Mouse (Mus musculus) heart, adult 11 months (tissue): ENCODE measurements around the gene Gm44790.
"Not testable (repeated sequence)": the region's sequence is repeated elsewhere in the genome, so short reads cannot be mapped to it uniquely, and the experiment has no call there.

ENCODE experiments used
- DNase-seq: peaks from one replicate; pipeline ENCODE4 v3.0.0; 2022

The Gm44790 gene

GRCm38 (mm10) chr6:86426358-86426757, at the start of gene Gm44790:
Gm44790 (plus strand) TSS chr6:86426658.
- DNase-seq = no peak

DNA sequence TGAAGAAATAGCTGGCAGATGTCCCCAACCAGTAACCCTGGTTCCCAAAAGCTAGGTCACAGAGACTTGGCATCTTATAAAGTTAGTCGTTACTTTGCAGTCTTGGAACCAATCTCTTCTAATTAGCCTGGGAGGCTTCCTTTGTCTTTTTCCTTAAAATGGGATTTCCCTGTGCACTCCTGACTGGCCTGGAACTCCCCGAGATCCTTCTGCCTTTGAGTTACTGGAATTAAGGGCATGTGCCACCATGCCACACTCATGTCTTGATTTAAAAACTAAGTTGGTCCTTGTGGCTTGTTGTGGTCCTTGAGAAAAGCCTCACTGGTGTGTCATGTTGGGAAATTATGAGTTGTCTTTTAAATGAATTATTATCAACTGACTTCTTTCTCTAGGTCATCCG, 48.1 kb upstream of the Gm44790 start:
- no peak for DNase-seq

- DNase-seq = not testable (repeated sequence)
Observed at GRCm38 (mm10) chr6:86380112-86380511, 46.3 kb upstream of the Gm44790 start.

DNA sequence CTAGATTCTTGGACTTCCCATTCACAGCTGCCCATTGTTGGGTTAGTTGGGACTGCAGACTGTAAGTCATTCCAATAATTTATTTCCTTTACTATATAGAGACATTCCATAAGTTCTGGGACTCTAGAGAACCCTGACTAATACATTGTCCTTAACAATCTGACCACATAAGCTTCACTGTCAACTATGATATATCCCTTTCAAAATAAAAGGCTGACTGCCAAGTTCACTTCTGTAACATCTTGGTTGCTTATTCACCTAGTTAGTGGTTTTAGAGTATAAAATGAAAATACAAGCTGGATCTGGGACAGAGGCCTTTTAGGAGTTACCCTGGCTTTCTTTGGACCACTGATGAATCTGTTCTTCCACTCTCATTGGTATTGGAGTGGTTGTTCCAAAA, 43.9 kb upstream of the Gm44790 start:
- no peak for DNase-seq

GRCm38 (mm10) chr6:86383370-86383769, 43.1 kb upstream of the Gm44790 start:
- no peak for DNase-seq

DNA sequence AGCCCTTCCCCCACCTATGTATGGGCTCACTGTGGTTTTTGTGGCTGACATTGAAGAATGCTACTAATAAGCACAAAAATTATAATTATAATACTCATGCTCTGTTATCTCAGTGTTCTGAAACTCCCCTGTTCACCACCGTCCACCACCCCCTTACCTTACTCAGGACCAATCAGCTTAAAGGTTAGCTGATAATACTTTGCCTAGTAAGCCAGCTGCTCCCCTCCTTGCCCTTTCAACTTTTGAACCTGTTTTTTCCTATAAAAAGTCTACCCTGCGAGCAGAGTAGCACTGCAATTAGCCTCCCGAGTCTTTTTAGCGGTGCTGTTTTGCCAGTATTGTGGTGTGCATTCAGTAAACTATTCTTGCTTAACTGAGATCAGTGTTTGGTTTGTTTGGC, 41.8 kb upstream of the Gm44790 start:
- no peak for DNase-seq

GRCm38 (mm10) chr6:86385362-86386104, 40.9 kb upstream of the Gm44790 start:
- no peak for DNase-seq

GRCm38 (mm10) chr6:86387313-86387712, 39.1 kb upstream of the Gm44790 start:
- DNase-seq = no peak

DNA sequence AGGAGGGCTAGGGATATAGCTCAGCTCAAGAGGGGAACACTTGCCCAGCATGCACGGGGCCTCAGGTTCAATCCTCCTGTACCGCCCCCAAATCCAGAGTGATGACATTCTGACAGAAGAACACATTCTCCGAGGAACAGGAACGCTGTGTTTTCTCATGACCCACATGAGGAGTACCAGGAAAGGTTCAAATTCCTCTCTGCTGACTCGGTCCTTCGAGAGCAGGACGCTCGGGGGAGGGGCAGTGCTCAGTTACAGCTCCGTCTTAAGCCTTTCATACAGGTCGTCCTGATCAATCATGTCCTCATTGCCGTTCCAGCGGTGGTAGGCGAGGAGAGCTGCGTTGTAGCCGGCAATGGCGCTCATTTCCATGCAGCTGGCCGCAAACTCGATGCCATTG, 38.0 kb upstream of the Gm44790 start:
- DNase-seq = peak; percentile 88

DNA sequence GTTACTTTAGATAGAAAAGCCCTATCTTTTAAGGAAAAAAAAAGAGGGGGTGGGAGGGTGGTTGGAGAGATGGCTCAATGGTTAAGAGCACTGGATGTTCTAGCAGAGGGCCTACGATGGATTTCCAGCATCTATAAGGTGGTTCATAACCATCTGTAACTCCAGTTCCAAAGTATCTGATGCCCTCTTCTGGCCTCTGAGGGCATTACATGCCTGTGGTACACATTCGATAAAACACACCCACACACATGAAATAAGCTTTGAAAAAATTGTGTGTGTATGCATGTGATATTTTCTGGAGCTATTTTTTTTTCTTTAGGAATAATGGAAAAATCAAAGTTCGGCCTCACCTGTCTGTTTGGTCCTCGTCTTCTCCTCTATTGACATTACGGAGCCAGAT, 35.1 kb upstream of the Gm44790 start:
- no peak for DNase-seq

GRCm38 (mm10) chr6:86393187-86393586, 33.3 kb upstream of the Gm44790 start:
- no peak for DNase-seq

DNA sequence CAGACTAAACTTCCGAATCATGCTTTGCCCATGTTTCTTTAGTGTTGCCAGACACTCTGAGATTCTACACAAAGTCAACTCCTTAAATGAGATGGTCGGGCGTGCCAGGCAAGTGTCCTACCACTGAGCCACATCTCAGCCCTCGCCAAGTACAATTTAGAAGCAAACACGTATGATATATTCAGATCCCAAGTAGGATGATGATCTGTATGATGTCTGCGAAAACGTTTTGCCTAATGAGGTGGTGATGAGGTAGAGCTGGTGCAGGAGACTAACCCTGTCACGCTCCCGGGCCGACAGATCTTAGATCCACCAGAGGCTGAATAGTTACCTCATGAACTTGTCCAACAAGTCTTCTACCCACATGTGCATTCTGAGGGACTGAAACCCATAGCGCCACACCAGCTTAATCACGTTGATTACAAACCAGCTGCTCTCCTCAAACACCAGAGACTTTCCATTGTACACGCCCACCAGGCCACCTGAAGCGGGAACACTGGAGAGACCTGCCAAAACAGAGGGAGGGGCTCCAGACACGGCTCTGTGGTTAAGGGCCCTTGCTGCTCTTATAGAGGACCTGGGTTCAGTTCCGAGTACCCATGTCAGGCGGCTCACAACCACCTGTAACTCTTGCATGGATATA, 32.3 kb upstream of the Gm44790 start:
- peak; percentile 82 for DNase-seq

DNA sequence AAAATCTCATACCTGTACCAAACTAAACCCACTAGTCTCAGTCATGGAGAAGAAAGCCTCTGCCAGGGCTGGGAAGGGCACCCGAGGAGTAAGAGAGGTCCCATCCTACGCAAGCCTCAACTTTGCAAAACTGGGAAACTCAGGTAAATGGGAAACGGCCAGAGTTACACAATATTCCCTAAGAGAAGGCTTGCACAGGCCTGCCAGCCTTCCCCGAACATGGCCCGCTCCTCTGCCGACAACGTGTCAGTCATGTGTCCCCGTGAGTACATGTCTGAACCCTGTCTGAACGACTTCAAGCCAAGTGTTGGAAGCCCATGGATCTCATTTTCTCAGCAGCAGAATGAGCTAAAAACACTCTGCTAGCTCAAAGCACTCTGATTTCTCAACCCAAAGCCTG, 31.4 kb upstream of the Gm44790 start:
- peak; percentile 80 for DNase-seq

GRCm38 (mm10) chr6:86395969-86396368, 30.5 kb upstream of the Gm44790 start:
- no peak for DNase-seq

DNA sequence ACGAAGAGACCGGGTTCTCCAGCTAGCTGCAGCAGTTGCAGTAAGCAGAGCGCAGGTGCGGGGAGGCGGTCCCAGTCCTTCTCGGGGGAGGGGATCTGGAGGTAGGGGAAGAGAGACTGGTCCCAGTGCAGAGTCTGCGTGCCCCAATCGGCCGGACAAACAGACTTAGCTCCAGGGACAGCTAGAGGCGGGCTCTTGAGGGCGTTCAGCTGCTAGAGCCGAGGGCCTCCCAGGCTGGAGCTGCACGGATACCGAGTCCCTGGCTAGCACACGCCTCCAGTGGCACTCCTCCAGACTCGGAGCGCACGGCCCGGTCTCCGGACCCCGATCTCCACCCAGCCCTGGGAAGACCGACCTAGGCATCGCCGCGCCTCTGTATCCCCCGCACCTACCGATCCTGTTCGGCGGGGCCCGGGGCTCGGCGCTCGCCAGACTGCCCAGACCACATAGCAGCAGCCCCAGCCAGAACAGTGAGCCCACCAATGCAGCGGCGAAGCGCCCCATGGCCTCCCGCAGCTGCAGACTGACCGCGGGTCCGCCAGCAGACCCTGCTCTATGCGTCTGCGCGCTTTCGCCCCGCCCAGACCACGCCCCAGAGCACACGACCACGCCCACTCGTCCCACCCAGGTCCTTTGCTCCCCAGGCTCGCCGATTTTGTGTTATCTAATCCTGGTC, 29.7 kb upstream of the Gm44790 start, which contains the start of gene Pcyox1:
Pcyox1 (minus strand) TSS at position 574 of the 676 bp plus-strand sequence.
- peak; percentile 99 for DNase-seq

GRCm38 (mm10) chr6:86397257-86397980, 29.0 kb upstream of the Gm44790 start:
- DNase-seq = no peak

DNA sequence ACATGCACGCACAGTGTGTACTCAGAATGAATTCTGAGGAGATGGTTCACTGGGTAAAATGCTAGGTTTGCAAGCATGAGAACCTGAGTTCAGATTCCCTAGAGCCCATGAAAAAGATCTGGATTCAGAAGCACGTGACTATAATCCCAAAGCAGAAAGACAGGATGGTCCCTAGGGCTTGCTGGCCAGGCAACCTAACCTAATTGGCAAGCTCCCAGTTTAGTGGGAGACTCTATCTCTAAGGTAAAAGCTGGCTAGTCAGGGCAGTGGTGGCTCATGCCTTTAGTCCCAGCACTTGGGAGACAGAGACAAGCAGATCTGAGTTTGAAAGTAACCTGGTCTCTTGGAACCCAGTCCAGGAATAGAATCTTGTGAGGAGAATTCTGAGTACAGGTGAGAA, 27.5 kb upstream of the Gm44790 start:
- DNase-seq = peak; percentile 66

GRCm38 (mm10) chr6:86399995-86400394, 26.5 kb upstream of the Gm44790 start:
- peak; percentile 57 for DNase-seq

DNA sequence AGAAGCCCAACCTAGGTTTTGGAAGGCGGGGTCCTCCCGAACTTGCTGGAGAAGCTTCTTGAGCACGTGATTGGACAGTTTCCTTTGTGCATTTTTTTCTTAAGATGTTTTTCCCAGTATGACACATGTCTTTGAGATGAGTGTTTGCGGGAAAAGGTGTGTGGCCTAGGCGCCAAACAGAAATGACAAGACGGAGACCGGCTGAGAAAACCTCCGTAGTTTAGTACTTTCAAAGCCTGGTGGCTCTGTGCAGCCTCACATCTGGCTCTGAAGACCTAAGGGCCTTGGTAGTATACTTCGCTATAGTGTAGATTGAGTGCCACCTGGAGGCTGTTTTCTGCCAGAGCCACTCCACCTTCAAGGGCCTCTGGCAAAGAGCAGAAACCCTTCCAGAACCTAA, 25.5 kb upstream of the Gm44790 start:
- DNase-seq = peak; percentile 97

DNA sequence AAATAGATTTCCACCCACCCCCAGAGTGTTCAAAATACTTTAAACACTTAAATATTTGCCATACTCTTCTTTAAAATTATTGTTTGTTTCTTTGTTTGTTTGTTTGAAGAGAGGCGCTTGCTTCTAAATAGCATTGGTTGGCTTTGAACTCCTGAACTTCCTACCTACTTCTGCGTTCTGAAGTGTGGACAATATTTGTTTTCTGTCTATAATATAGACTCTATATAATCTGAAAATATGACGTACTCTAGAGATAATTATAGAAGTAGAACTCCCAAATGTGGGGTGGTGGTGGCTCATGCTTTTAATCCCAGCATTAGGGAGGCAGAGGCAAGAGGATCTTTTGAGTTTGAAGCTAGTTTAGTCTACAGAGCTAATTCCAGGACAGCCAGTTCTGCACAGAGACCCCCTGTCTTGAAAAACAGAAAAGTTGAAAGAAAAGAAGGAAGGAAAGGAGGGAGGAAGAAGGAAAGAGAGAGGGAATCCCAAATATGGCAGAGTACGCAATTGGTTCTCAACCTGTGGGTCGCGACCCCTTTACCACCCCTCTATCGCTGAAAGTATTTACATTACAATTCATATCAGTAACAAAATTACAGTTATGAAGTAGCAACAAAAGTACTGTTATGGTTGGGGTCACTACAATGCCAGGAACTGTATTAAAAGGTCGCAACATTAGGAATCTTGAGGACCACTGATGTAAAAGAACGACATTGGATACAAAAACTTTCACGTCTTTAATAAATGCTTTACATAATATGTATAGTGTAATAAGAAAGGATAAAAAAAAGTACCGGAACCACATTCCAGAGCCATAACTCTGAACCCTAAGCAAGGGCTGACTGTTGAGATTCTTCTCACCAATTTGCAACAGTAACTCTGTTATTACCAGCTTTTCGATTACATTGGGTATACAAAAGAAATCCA, 23.5 kb upstream of the Gm44790 start:
- DNase-seq = peak; percentile 64

DNA sequence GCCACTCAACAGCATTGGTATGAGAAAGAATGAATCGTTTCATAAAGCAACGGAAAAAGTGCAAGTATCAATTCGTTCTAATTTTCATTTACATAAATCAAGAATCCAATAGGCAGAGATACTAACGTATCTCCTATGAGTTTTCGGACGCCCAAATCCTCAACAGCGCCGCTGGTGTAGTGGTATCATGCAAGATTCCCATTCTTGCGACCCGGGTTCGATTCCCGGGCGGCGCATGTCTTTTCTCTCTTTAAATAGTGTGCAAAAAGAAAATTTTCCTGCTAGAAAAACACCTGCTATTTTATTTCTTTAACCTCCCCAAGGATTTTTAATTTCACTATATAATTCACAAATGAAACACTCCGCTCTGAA, 22.7 kb upstream of the Gm44790 start:
- no peak for DNase-seq
